Mouse (Mus musculus) urinary bladder, postnatal 25 days (tissue): ENCODE measurements around the gene Akap10.
"Not testable (repeated sequence)": the region's sequence is repeated elsewhere in the genome, so short reads cannot be mapped to it uniquely, and the experiment has no call there.

Experiments used
- DNase-seq: peaks from one replicate; pipeline ENCODE4 v3.0.0; 2022; ENCODE audit warnings: low spot score

Akap10 gene

DNA sequence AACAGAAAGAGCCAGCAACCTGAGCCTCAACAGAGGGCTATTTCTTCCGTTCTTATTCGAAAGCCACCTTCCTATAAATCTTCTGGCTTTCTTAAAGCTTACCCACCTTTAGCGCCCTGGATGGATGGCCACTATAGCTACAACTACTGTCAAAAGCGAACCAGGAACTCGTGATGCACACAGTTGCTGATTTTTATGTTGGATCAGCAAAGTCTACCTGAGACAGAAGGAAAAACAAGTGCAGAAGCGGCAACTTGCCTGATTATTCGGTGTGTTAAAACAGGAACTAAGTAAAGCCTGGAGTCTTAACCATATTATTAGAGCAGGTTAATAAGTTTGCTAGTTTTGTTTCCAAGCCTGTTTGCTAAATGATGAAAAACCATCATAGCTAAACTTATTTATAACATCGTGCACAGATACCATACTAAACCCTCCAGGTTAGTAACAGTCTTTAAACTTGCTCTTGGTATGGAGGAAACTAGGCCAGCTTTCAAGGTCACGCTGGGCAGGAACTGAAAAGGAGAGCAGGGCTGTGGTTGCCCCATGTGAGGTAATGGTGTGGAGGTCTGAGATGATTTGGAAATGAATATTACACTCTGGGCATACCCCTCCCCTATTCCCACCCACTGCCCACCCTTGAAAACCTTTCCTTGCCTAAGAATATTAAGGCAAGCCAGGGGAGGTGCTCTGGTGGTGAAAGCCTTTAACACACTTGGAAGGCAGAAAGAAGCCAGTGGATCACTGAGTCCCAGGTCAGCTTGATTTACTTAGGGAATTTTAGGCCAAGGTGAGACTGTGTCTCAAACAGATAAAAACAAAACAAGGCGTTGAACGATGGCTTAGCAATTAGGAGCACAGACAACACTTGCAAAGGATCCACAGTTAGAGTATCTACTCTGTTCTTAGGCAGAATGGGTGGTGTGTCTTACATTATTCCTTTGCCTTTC lies 861 bp upstream of the Akap10 start:
- no peak for DNase-seq

DNA sequence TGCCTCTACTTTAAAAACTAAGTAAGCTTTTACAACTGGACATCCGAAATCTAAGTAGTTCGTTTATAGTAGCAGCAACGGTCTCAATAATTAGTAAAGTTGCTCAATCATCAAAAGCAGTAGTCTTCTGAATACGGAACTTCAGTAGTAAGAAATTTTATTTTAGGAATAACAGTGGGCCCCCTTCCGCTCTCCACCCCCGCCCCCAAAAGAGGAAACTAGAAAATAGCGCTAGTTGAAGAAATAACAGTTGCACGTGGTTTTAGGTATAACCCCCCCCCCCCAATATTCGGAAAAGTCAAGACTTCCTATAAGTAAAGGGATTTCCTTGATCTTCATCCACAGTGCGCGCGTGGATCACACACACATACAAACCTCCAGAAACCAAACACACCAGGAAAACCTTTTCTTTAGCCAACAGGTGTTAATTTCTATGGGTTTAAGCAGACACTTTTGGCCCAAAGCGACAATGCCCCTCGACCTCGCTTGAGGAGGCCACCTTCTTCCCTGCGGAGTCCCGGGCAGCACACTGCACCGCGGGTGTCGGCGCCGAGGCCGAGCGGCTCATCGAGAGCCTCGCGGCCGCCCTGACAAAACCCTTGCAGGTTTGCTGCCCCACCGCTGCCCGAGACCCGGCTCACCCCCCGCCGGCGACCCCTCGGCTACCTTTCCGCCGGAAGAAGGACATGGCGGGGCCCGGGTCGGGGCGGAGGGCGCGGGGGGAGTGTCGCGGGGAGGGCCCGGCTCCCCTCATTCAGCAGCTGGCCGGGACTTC lies 542 bp downstream of the Akap10 start:
- DNase-seq: no peak

DNA sequence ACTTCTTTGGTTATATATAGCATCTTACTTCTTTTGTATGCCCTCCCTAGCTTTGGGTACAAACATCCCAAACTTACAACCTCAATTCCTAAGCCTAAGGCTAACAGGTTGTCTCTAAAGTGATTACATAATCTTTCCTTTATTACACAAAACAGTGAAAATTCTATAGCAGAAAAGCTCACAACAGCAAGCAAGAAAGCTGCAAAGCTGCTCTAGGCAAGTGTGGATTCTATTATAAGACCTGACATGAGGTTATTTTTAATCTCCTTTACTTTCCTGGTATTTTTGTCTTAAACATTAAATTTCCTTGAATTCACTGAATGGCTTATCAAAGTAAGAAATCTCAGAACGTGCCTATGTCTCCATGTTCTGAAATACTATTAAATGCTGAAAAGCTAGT lies 6.7 kb downstream of the Akap10 start:
- DNase-seq: no peak

DNA sequence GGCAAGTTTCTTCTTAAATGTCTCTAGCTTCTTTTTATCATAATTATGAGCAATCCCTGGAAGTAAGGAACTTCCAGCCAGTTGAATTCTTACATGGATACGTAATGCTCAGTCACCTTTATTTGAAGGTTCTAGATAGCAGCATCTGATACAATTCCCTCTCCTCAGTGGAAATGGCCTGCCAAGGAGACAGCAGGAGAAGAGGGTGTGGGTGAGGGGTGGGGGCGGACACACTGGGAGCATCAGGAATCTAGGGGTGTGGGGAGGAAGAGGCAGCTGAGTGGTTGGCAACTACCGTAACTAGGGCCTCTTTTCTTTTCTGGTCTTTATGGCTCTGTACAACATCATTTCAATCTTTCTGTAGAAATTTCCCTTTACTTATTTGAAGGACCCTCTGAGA lies 10.3 kb downstream of the Akap10 start:
- DNase-seq: no peak

DNA sequence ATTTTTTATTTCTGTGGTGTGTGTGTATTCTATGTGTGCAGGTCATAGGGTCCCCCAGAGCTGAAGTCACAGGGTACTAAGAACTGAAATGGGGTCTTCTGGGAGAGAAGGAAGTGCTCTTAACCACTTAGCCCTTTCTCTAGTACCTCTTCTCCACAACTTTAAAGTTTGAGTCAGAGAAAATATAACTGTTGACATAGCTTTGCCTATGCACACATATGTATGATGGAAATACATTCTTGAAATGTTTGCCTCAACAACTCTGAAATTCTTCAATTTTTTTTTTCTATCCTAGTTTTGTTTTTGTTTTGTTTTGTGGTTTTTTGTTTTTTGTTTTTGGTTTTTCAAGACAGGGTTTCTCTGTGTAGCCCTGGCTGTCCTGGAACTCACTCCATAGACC lies 21.7 kb downstream of the Akap10 start:
- no peak for DNase-seq

DNA sequence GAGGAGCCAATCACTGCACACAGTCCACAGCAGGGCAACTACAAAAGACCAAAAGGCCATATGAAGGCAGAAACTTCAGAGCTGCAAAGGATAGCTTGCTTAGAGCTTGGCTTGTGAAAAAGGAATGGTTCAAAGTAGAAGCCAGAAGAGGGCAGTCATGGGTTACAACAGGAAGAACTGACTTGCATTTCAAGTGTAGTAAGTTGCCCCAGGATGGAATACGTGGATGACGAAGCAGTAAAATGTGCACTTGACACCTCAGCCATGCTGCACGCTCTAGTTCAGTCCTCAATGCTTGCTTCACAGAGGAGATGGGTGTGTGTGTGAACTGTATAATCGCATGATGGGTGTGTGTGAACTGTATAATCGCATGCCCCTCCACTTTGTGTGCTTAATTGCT lies 47.9 kb downstream of the Akap10 start:
- DNase-seq: no peak

DNA sequence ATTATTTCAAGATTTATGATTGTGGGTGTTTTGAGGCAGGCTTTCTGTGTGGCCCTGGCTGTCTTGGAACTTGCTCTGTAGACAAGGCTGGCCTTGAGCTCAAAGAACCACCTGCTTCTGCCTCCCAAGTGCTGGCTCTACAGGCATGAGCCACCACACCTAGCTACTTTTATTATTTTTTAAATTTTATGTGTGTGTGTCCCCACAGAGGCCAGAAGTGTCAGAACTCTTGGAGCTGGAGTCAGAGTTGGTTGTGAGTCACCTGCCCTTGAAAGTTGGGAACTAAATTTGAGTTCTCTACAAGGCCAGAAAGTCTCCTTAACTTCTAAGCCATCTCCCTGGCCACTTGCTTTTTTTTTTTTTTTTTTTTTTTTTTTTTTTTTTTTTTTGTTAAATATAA lies 50.1 kb downstream of the Akap10 start:
- no peak for DNase-seq

DNA sequence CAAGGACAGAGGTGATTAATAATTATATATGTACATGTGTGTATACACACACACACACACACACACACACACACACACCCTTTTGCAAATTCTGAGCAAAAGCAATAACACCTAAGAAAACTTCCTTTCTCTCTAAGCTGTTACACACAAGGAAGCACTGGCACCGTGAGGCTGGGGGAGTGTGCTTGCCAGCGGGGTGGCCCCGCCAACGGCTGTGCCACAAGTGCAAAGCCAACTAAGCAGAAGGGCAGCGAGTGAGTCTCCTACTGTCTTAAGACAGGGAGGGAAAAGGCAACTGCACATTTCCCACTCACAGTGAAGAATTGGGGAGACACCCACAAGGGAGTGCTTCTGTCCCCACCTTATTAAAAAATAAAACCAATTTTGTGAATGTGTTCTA lies 58.2 kb downstream of the Akap10 start:
- no peak for DNase-seq

DNA sequence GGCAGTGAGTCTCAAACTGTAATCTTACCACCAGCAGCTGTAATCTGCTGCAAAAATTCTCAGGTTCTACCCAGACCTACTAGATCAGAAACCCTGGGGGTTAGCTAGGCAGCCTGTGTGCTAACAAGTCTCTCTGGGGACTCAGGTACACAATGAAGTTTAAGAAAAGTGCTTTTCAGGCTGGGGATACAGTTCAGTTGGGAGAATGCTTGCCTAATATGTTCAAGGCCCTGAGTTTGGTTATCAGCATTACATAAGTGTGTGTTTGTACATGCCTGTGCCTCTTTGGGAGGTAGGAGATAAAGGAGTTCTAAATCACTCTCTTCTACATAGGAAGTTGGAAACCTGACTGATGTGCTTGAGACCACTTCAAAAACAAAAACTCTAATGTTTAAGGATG lies 63.2 kb downstream of the Akap10 start:
- DNase-seq: no peak

DNA sequence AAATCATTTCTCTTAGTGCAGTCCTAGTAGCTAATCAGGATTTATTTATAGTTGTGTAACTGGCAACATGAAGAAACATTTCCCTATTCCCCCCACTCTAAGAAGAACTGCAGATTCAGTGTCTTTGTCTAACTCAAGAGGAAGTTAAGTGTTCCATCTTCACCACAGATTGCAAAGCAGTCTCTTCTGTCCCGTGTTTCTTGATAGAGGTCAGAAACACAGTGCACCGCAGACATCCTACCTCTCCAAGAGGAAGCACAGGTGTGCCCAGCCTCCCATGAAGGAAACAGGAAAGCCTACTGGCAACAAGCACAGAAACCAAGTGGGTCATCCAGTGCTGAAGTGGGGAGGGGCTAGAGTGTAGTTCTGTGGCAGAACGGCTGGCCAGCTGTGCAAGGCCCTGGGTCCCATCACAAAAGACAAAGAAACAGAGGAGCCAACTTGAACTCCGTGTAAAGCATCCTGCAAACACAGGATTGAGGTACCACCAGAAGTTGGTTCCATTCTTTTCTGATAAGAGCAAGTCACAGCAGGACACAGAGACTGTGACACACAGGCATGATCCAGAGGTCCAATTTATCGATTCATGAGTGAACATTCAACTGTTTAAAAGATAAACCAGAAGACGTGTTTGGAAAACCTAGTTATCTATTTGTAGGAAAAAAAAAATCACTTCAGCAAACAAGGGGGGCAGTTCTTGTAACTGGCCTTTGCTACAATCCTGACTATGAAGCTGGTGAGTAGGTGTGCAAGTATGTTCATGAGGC lies 68.1 kb downstream of the Akap10 start:
- no peak for DNase-seq

DNA sequence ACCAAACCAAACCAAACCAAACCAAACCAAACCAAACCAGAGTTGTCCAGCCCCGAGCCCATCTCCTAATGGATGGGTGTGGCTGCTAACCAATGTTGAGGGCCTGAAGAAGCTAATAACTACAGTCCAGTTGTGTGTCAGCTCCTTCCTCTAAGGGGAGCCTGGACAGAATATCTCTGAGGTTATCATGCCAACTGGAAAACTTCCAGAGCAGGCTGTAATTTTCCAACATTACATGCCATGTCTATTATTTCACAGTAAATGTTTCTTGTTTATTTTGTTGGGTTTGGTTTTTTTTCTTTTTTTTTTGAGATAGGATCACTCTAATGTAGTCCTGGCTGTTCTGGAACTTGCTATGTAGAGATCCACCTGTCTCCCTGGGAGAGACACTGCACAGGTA lies 70.7 kb downstream of the Akap10 start:
- DNase-seq: no peak

DNA sequence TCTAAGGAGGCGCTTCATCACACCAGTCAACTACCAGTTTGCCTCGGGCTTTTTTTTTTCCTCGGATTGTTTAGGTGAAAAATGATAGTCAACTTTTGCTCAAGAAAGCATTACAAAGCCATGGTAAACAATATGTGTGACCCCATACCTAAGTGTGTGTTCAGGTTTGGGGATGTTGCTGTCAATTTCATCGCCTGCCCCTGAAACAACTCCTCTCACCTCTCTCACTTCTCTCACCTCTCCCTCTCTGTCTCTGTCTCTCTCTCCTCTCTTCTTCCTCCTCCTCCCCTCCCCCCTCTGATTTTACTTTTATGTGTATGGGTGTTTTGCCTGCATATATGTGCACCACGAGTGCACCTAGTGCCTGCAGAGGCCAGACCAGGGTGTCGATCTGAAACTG lies 74.5 kb downstream of the Akap10 start:
- DNase-seq: no peak

DNA sequence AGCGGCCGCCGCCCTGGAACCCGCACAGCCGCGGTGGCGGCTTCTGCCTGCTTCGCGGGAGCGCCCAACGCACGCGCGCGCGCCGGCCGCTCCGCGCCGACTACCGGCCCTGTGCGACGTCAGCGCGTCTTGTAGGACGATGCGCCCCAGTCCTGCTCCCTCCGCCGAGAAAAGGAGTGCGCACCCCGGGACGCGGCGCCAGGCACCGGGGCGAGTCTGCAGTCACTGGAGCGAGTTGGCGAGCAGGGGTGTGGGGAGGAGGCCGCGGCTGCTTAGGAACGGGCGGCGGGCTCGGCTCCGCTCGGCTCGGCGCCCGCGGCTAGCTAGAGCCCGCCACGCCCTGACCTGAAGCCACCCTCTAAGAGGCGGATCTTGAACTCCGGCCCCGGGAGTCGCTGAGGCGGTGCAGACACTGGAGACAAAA lies 75.1 kb downstream of the Akap10 start, which contains the start of gene Ulk2:
Gene Ulk2 (minus strand): TSS at position 86 of the 424 bp plus-strand sequence.
- peak; percentile 85 for DNase-seq

DNA sequence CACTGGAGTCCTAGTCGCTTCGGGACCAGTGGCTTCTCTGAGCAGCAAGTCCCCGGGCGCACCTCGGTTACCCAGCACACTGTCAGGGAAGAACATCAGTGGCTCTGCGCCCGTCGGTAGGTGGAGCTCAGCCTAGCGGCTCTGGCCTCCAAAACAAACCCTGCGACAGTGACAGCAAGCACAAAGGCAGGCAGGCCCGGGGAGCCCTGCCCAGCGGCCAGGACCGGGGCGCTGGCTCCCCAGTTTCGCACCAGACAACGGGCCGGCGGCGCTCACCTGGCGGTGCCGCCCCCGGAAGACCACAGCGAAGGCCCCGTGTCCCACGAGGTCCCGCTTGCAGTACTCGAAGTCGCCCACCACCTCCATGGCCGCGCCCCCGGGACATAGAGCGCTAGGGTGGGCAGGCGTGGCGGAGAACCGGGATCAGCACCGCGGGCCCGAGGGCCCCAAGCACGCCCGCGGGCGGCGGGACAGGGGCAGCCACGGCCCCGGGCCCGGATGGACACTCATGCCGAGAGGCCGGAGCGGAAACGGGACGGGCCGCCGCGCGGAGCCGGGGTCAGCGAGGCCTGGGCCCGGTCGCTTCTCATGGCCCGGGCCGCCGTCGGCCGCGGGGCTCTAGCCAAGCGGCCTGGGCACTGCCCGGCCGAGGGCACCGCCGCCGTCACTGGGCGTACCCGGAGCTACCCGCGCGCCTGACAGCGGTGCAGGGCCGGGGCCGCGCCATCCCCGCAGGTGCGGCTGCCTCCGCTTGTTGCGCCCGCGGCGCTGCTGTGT lies 75.7 kb downstream of the Akap10 start:
- peak; percentile 62 for DNase-seq

DNA sequence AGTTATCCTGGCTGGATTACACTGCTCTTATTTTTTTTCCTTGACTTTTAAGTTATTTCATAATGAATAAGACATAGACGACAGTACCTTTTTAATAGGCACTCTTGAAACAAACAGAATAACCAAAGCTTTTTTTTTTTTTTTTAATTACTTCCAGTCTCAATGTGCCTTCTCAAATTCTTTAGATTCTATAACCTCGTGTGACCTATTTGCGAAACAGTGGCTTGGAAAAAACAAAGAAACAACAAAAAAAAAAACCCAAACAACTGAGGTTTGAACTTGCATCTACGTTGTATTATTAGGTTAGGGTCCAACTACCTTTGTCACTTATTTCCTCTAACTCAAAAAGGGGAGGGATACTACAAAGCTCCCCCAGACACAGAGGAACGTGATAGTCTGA lies 76.4 kb downstream of the Akap10 start:
- no peak for DNase-seq

DNA sequence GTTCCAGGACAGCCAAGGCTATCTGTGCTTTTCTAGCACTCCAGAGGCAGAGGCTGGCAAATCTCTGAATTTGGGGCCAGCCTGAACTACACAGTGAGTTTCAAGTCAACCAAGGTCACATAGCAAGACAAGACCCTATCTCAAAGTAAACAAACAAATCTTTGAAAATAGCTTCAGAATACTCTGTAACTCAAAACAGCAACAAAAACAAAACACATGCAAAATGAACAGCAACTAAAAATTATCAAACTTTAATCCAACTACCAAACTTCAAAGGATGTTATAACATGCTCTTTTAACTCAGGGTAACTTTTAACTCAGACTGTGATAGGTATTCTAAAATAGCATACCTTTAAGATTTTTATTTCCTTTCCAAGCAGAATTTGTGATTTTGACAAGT lies 77.1 kb downstream of the Akap10 start:
- DNase-seq: no peak

DNA sequence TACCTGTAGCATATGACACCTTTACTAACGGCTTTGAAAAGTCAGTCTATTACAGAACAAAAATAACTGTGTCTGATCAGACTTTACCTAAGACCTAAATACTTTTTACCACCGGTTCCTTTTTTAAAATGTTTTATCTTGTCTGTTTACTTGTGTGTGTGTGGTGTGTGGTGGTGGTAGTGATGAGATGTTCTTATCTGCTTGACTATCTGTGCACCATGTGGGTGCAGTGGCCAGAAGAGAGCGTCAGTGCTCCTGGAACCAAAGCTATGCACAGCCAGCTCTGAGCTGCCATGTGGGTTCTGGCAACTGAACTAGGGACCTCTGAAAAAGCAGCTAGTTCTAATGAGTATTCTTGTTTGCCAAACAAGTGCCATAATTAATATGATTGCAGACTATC lies 78.9 kb downstream of the Akap10 start:
- no peak for DNase-seq

DNA sequence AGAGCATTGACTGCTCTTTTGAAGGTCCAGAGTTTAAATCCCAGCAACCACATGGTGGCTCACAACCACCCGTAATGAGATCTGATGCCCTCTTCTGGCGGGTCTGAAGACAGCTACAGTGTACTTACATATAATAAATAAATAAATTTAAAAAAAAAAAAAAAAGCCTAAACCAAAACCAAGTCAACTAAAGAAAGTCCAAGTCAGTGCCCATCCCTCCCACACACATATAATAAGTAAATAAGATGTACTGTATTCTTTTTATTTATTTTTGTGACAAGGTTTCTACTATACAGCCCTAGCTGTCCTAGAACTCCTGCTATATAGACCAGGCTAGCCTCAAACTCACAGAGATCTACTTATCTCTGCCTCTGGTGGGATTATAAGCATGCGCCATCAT lies 89.4 kb downstream of the Akap10 start:
- DNase-seq: not testable (repeated sequence)

DNA sequence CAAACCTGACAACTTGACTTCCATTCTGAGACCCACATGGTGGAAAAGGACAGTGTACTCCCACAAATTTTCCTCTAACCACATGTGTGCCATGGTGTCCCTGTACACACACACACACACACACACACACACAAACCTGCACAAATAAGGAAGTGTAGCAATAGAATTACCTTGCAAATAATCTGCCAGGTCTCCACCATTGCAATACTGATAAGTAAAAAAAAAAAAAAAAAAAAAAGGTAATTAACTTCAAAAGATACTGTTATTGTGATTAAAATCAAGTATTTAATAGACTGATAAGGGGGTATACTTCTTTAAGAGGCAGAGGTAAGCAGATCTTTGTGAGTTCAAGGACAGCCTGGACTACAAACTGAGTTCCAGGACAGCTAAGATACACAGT lies 90.1 kb downstream of the Akap10 start:
- DNase-seq: no peak

DNA sequence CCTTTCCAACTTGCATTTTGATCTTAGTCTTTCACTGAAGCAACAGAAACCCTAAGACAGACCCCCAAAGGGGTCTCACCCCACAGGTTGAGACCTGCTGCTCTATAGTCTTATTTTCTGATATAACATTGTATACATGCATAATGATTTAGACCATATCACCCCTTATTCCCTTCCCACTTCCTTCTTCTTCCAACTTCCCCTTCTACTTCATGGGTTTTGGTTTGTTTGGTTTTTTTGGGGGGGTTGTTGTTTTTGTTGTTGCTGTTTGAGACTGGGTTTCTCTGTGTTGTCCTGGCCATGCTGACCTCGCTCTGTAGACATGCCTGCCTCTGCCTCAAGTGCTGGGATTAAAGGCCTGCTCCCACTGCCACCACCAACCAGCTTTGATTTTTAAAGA lies 90.9 kb downstream of the Akap10 start:
- DNase-seq: no peak
